Mouse (Mus musculus) ES-E14 (cell line): ENCODE data around the gene Olfr206.

ENCODE experiments used
- CHD2 ChIP-seq: IDR thresholded peaks from 2 replicates; pipeline ENCODE4 v1.6.1; 2014; ENCODE audit warnings: mild to moderate bottlenecking, low read depth, low read length, inconsistent platforms
- ZC3H11A ChIP-seq: IDR thresholded peaks from 2 replicates; pipeline ENCODE4 v1.6.1; 2012; ENCODE audit warnings: low read depth, mild to moderate bottlenecking, inconsistent platforms, low read length, borderline replicate concordance

DNA sequence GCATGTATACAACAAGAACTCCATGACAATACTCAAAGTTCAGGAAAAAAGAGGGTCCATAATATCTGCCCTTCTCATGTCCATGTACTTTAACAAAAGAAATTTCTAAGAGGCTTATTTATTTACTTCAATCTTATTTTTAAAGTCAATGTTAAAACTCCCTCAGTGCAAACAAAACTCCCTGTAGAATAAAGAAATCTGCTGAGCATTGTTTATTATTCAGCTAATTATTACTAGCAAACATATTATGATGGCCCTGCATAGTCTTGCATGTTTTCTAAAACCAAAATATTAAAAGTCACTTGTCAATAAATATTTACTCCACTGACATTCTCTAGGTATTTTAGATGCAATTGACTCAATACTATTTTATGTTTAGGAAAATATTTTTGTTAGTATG is 18.0 kb downstream of the Olfr206 start, which contains the start of gene Olfr205:
- TF ChIP-seq ZC3H11A (no peak), CHD2 (no peak)
